Mouse (Mus musculus) midbrain, embryonic 14.5 days (tissue): ENCODE measurements at regions not wholly inside any gene's neighbourhood (a gene's known extent, or its start where the extent isn't known, plus 50 kb on each side); places are given as distances from the start of the nearest gene placed in this dataset.

ENCODE experiments used
- ATAC-seq: fragments of 200-750 bp; cut with Nextera tagmentation; 2 replicates; pipeline ENCODE4 v1.8.0; 2017; ENCODE audit warnings: moderate number of reproducible peaks, moderate library complexity; ENCODE audit not compliant: low FRiP score, low TSS enrichment
- DNase-seq: peaks from one replicate; pipeline ENCODE4 v3.0.0-alpha.2; 2015
- H3K27ac ChIP-seq: fragments of 300-500 bp; sonication (generic); replicated peaks from 2 replicates; pipeline ENCODE4 v1.5.1; 2014; ENCODE audit warnings: mild to moderate bottlenecking, low read depth, low read length, moderate library complexity
- H3K27me3 ChIP-seq: fragments of 300-500 bp; sonication (generic); 2 replicates; pipeline ENCODE4 v1.6.1; 2014; ENCODE audit warnings: low read length, control low read depth, mixed read lengths; ENCODE audit not compliant: control insufficient read depth, insufficient read depth
- H3K36me3 ChIP-seq: fragments of 300-500 bp; sonication (generic); 2 replicates; pipeline ENCODE4 v1.6.1; 2014; ENCODE audit warnings: low read length, control low read depth; ENCODE audit not compliant: control insufficient read depth, insufficient read depth
- H3K4me1 ChIP-seq: fragments of 300-500 bp; sonication (generic); 2 replicates; pipeline ENCODE4 v1.6.1; 2014; ENCODE audit warnings: mild to moderate bottlenecking, antibody characterized with exemption, low read length, control low read depth; ENCODE audit not compliant: control insufficient read depth, insufficient read depth
- H3K4me2 ChIP-seq: fragments of 300-500 bp; sonication (generic); 2 replicates; pipeline ENCODE4 v1.6.1; 2014; ENCODE audit warnings: mild to moderate bottlenecking, low read length, moderate library complexity
- H3K4me3 ChIP-seq: fragments of 300-500 bp; sonication (generic); replicated peaks from 2 replicates; pipeline ENCODE4 v1.5.1; 2014; ENCODE audit warnings: low read depth, low read length
- H3K9ac ChIP-seq: fragments of 300-500 bp; sonication (generic); replicated peaks from 2 replicates; pipeline ENCODE4 v1.6.1; 2014; ENCODE audit warnings: mild to moderate bottlenecking, low read length, moderate library complexity
- H3K9me3 ChIP-seq: fragments of 300-500 bp; sonication (generic); 2 replicates; pipeline ENCODE4 v1.6.1; 2016; ENCODE audit warnings: low read length, control low read depth, mixed read lengths; ENCODE audit not compliant: control insufficient read depth
- WGBS: fragments of 180-500 bp; shearing (Covaris S2); extraction: QIAGEN DNeasy Blood & Tissue Kit; methylation state at CpG from one replicate; pipeline ENCODE4 v1.1.7; 2014; 5-methylcytosine and 5-hydroxymethylcytosine counted together

GRCm38 (mm10) chr11:111781321-111781720, 715.4 kb downstream of the Kcnj2 start:
- no peak overlapping the region for H3K9ac ChIP-seq
- H3K27me3 ChIP-seq: no peaks in the 10 kb centered on the region
- DNase-seq: no peak
- H3K9me3 ChIP-seq: no peaks in the 10 kb centered on the region
- H3K4me1 ChIP-seq: no peaks in the 10 kb centered on the region
- no peak for ATAC-seq
- H3K4me3 ChIP-seq: no peak overlapping the region
- H3K4me2 ChIP-seq: no peak overlapping the region
- H3K36me3 ChIP-seq: no peaks in the 10 kb centered on the region
- no peak overlapping the region for H3K27ac ChIP-seq
- WGBS: 78% methylated on average over 7 of the region's 7 CpGs

- H3K4me1 ChIP-seq: no peaks in the 10 kb centered on the region
- DNase-seq (no peak), ATAC-seq (no peak)
- no peak overlapping the region for H3K9ac ChIP-seq
- no peak overlapping the region for H3K4me3 ChIP-seq
- no peaks in the 10 kb centered on the region for H3K27me3 ChIP-seq
- H3K9me3 ChIP-seq: no peaks in the 10 kb centered on the region
- no peak overlapping the region for H3K27ac ChIP-seq
- H3K4me2 ChIP-seq: no peak overlapping the region
- WGBS: 83% methylated on average over 6 of the region's 6 CpGs
- H3K36me3 ChIP-seq: no peaks in the 10 kb centered on the region
These were observed 725.4 kb downstream of the Kcnj2 start for GRCm38 (mm10) chr11:111791267-111791926.

- Histone ChIP-seq H3K27me3 (no peaks in the 10 kb centered on the region), H3K4me3 (no peak overlapping the region), H3K27ac (no peak overlapping the region), H3K4me2 (no peak overlapping the region), H3K9ac (no peak overlapping the region), H3K36me3 (no peaks in the 10 kb centered on the region), H3K4me1 (no peaks in the 10 kb centered on the region), H3K9me3 (no peaks in the 10 kb centered on the region)
- no peak for DNase-seq
- 87% methylated on average over 3 of the region's 3 CpGs for WGBS
- no peak for ATAC-seq
These were observed 735.1 kb downstream of the Kcnj2 start for GRCm38 (mm10) chr11:111801033-111801432.

GRCm38 (mm10) chr11:111816176-111816775, 750.3 kb downstream of the Kcnj2 start:
- Histone ChIP-seq H3K4me1 (peaks cover 11% of the 10 kb centered on the region), H3K27ac (no peak overlapping the region), H3K4me3 (no peak overlapping the region), H3K9ac (no peak overlapping the region), H3K9me3 (no peaks in the 10 kb centered on the region), H3K36me3 (no peaks in the 10 kb centered on the region), H3K27me3 (no peaks in the 10 kb centered on the region), H3K4me2 (no peak overlapping the region)
- 92% methylated on average over 18 of the region's 18 CpGs for WGBS
- ATAC-seq (no peak), DNase-seq (no peak)

GRCm38 (mm10) chr11:111818124-111818523, 752.2 kb downstream of the Kcnj2 start:
- H3K9me3 ChIP-seq: no peaks in the 10 kb centered on the region
- no peaks in the 10 kb centered on the region for H3K27me3 ChIP-seq
- no peak overlapping the region; the same call in 1 of the 2 replicates for H3K4me3 ChIP-seq
- H3K4me1 ChIP-seq: peaks cover 11% of the 10 kb centered on the region
- WGBS: 1% methylated on average over 10 of the region's 10 CpGs
- no peak overlapping the region for H3K27ac ChIP-seq
- peak overlapping the region; percentile 37 for H3K4me2 ChIP-seq
- ATAC-seq (no peak), DNase-seq (peak; percentile 66)
- no peak overlapping the region for H3K9ac ChIP-seq
- H3K36me3 ChIP-seq: no peaks in the 10 kb centered on the region

GRCm38 (mm10) chr11:111820356-111820755, 754.4 kb downstream of the Kcnj2 start:
- H3K9ac ChIP-seq: no peak overlapping the region
- ATAC-seq (no peak), DNase-seq (no peak)
- no peak overlapping the region for H3K27ac ChIP-seq
- H3K9me3 ChIP-seq: no peaks in the 10 kb centered on the region
- H3K27me3 ChIP-seq: no peaks in the 10 kb centered on the region
- 44% methylated on average over 7 of the region's 7 CpGs for WGBS
- H3K4me2 ChIP-seq: no peak overlapping the region
- H3K36me3 ChIP-seq: no peaks in the 10 kb centered on the region
- peaks cover 11% of the 10 kb centered on the region for H3K4me1 ChIP-seq
- no peak overlapping the region for H3K4me3 ChIP-seq

GRCm38 (mm10) chr11:111828455-111828854, 762.5 kb downstream of the Kcnj2 start:
- H3K4me2 ChIP-seq: no peak overlapping the region
- DNase-seq (no peak), ATAC-seq (no peak)
- H3K27me3 ChIP-seq: no peaks in the 10 kb centered on the region
- H3K27ac ChIP-seq: no peak overlapping the region
- H3K36me3 ChIP-seq: no peaks in the 10 kb centered on the region
- no peaks in the 10 kb centered on the region for H3K4me1 ChIP-seq
- H3K4me3 ChIP-seq: no peak overlapping the region
- 45% methylated on average over 8 of the region's 8 CpGs for WGBS
- H3K9ac ChIP-seq: no peak overlapping the region
- no peaks in the 10 kb centered on the region for H3K9me3 ChIP-seq

GRCm38 (mm10) chr11:111838996-111839395, 773.0 kb downstream of the Kcnj2 start:
- no peak overlapping the region for H3K27ac ChIP-seq
- 86% methylated on average over 5 of the region's 5 CpGs for WGBS
- no peaks in the 10 kb centered on the region for H3K9me3 ChIP-seq
- no peak overlapping the region for H3K4me2 ChIP-seq
- H3K4me3 ChIP-seq: no peak overlapping the region
- H3K27me3 ChIP-seq: peaks cover 3% of the 10 kb centered on the region; the same call in 1 of the 2 replicates
- H3K36me3 ChIP-seq: no peaks in the 10 kb centered on the region
- DNase-seq (no peak), ATAC-seq (no peak)
- H3K4me1 ChIP-seq: 0 out of 2 replicates have a peak, but pooled peaks cover 5% of the 10 kb centered on the region
- no peak overlapping the region for H3K9ac ChIP-seq

GRCm38 (mm10) chr11:111843728-111844258, 777.8 kb downstream of the Kcnj2 start:
- WGBS: 5% methylated on average over 4 of the region's 4 CpGs
- Histone ChIP-seq H3K4me1 (0 out of 2 replicates have a peak, but pooled peaks cover 5% of the 10 kb centered on the region), H3K36me3 (no peaks in the 10 kb centered on the region), H3K27me3 (peaks cover 5% of the 10 kb centered on the region; the same call in 1 of the 2 replicates), H3K9ac (no peak overlapping the region), H3K4me2 (no peak overlapping the region), H3K9me3 (no peaks in the 10 kb centered on the region), H3K27ac (no peak overlapping the region), H3K4me3 (no peak overlapping the region)
- DNase-seq: peak; percentile 53
- ATAC-seq: 0 out of 2 replicates have a peak, but pooled peaks have one; percentile 48
